12 mouse cellular contexts compared by ENCODE assay signal in genomic region chr1:90207279-90207678, GRCm38 (mm10). TPM values are rescaled to one million over a fixed set of nuclear protein-coding genes. Genes with fewer than 3 reads are reported as not detected.
A peak's percentile ranks its signal among the peaks of the same experiment; 100 is the strongest.
DNase-seq lines count a peak whose midpoint lies in the region; ATAC-seq and TF ChIP-seq lines count a peak whose summit lies in the region.
"Had no signal": no experiment of that assay in that cellular context is flagged by ENCODE, and none has a peak within 500 bp of the region (broad histone marks: within the 10 kb centered on the region; RNA-seq: fewer than 3 reads in every experiment).

No protein-coding gene starts in this region.

- no peak for TF ChIP-seq RAD21 in CH12.LX (IDR thresholded peaks at IDR 0.05; ENCODE audit: low read depth, low read length)

- peaks cover 13% of the 10 kb centered on the region for H3K27me3 ChIP-seq in heart, embryonic 10.5 days (ENCODE audit: insufficient read depth, poor library complexity, severe bottlenecking)
- no peaks in the 10 kb centered on the region for H3K27me3 ChIP-seq in CH12.LX (replicated peaks)
- H3K27me3 ChIP-seq in forebrain, postnatal 0 days (ENCODE audit: insufficient read depth, low read length): peaks cover 9% of the 10 kb centered on the region; the same call in 1 of the 2 replicates
- H3K27me3 ChIP-seq in liver, embryonic 13.5 days: peaks cover 59% of the 10 kb centered on the region

- TF ChIP-seq POLR2A in CH12.LX (IDR thresholded peaks at IDR 0.05; ENCODE audit: low read depth, low read length): no peak

- no peak for TF ChIP-seq EP300 in CH12.LX (IDR thresholded peaks at IDR 0.05; ENCODE audit: low read length)

- dilution Hi-C loops in CH12.LX (cut with MboI; ENCODE audit: extremely low pct_ligation_motif_present, extremely low pct_unique_long_range_greater_than_20kb, low sequenced_read_pairs): no loop called here

- in situ Hi-C loops in CH12.LX (cut with MboI; ENCODE audit: low pct_ligation_motif_present, low pct_unique_long_range_greater_than_20kb, low sequenced_read_pairs): loop anchor here (10.0 kb wide), 1 partner anchor 388 kb away; no protein-coding TSS in a partner anchor

- intact Hi-C loops in heart, postnatal 25 days (cut with DNase I): loop anchor here (5.0 kb wide), 2 partner anchors 80 to 285 kb away; no protein-coding TSS in a partner anchor

- H3K27ac ChIP-seq in heart, embryonic 10.5 days: peak overlapping the region; percentile 85; the same call in 1 of the 2 replicates
- no peak overlapping the region for H3K27ac ChIP-seq in CH12.LX (ENCODE audit: insufficient read depth, low read depth)
- H3K27ac ChIP-seq in forebrain, postnatal 0 days (ENCODE audit: low read depth, low read length): no peak overlapping the region
- H3K27ac ChIP-seq in liver, embryonic 13.5 days: no peak overlapping the region

- WGBS in heart, embryonic 10.5 days: 34% methylated on average over 6 of the region's 6 CpGs
- WGBS in forebrain, postnatal 0 days: 58% methylated on average over 6 of the region's 6 CpGs
- WGBS in liver, embryonic 13.5 days (ENCODE audit: insufficient replicate concordance): 53% methylated on average over 6 of the region's 6 CpGs

- TF ChIP-seq CTCF in CH12.LX (conservative IDR thresholded peaks at IDR 0.05 in 1 of 2, IDR thresholded peaks at IDR 0.05 in 1 of 2; ENCODE audit: low read depth in 2 of 2, low read length in 2 of 2): no peak
- no peak for TF ChIP-seq CTCF in forebrain, postnatal 0 days (IDR thresholded peaks at IDR 0.05; ENCODE audit: low read depth)

- no peaks in the 10 kb centered on the region for H3K9me3 ChIP-seq in heart, embryonic 10.5 days
- H3K9me3 ChIP-seq in CH12.LX (replicated peaks; ENCODE audit: low read length): no peaks in the 10 kb centered on the region
- no peaks in the 10 kb centered on the region for H3K9me3 ChIP-seq in forebrain, postnatal 0 days (ENCODE audit: low read length)
- no peaks in the 10 kb centered on the region for H3K9me3 ChIP-seq in liver, embryonic 13.5 days (replicated peaks)

- H3K36me3 ChIP-seq in heart, embryonic 10.5 days: peaks cover 5% of the 10 kb centered on the region; the same call in 1 of the 2 replicates
- H3K36me3 ChIP-seq in CH12.LX (replicated peaks in 1 of 2; ENCODE audit: control insufficient read depth in 1 of 2, insufficient read depth in 1 of 2, low read length in 1 of 2): peaks cover 3 to 53% of the 10 kb centered on the region in 2 experiments
- H3K36me3 ChIP-seq in forebrain, postnatal 0 days (ENCODE audit: insufficient read depth): no peaks in the 10 kb centered on the region
- no peaks in the 10 kb centered on the region for H3K36me3 ChIP-seq in liver, embryonic 13.5 days

- H3K79me2 ChIP-seq in CH12.LX (replicated peaks; ENCODE audit: control insufficient read depth, extremely low read depth, insufficient read depth, poor library complexity, severe bottlenecking): peaks cover 57% of the 10 kb centered on the region

- H3K4me2 ChIP-seq in CH12.LX (ENCODE audit: insufficient read depth, low read depth, poor library complexity, severe bottlenecking): peak overlapping the region; percentile 82
- H3K4me2 ChIP-seq in forebrain, postnatal 0 days (ENCODE audit: low read depth): peak overlapping the region; percentile 47
- peak overlapping the region; percentile 35 for H3K4me2 ChIP-seq in liver, embryonic 13.5 days

- no peak for DNase-seq in heart, embryonic 10.5 days (ENCODE audit: low spot score)
- no peak for DNase-seq in heart, postnatal 25 days (ENCODE audit: low spot score)
- no peak for DNase-seq in CH12.LX (ENCODE audit: extremely low read depth)
- no peak for DNase-seq in forebrain, postnatal 0 days
- DNase-seq in liver, embryonic 13.5 days: no peak
- DNase-seq in right cerebral cortex, postnatal 25 days: no peak
- DNase-seq in layer of hippocampus, postnatal 36 days: no peak
- no peak for DNase-seq in gastrocnemius, postnatal 4 days (ENCODE audit: low spot score in 2 of 2)
- DNase-seq: cerebellum, postnatal 36 days had no signal

- peaks cover 64% of the 10 kb centered on the region for H3K4me1 ChIP-seq in heart, embryonic 10.5 days
- H3K4me1 ChIP-seq in CH12.LX (ENCODE audit: control insufficient read depth in 1 of 2, insufficient read depth in 2 of 2): peaks cover 36 to 67% of the 10 kb centered on the region in 2 experiments
- peaks cover 13% of the 10 kb centered on the region for H3K4me1 ChIP-seq in forebrain, postnatal 0 days (ENCODE audit: insufficient read depth)
- H3K4me1 ChIP-seq in liver, embryonic 13.5 days (replicated peaks): peaks cover 9% of the 10 kb centered on the region; the same call in 1 of the 2 replicates

- no peak overlapping the region for H3K9ac ChIP-seq in CH12.LX (ENCODE audit: insufficient read depth, low read depth)
- H3K9ac ChIP-seq in forebrain, postnatal 0 days: peak overlapping the region; percentile 18; the same call in 1 of the 2 replicates
- no peak overlapping the region for H3K9ac ChIP-seq in liver, embryonic 13.5 days

- ATAC-seq in forebrain, postnatal 0 days: no peak
- no peak for ATAC-seq in liver, embryonic 13.5 days (ENCODE audit: low read depth)
- ATAC-seq: activated CD4-positive, CD25-positive, alpha-beta regulatory T cell, adult 4 months had no signal

- H3K4me3 ChIP-seq in heart, embryonic 10.5 days: peak overlapping the region; percentile 67
- H3K4me3 ChIP-seq in CH12.LX (replicated peaks in 1 of 3; ENCODE audit: low read depth in 2 of 3, low read length in 2 of 3, poor library complexity in 1 of 3): peak overlapping the region in 2 of 3 experiments; percentile 75 to 82
- H3K4me3 ChIP-seq in forebrain, postnatal 0 days (ENCODE audit: low read depth, low read length): peak overlapping the region; percentile 42; the same call in 1 of the 2 replicates
- no peak overlapping the region for H3K4me3 ChIP-seq in liver, embryonic 13.5 days (replicated peaks)

TF ChIP-seq in CH12.LX, 34 proteins besides CTCF, POLR2A, EP300 and RAD21:
- TF ChIP-seq MAX (IDR thresholded peaks at IDR 0.05; ENCODE audit: low read length) (no peak), IRF4 (IDR thresholded peaks at IDR 0.05; ENCODE audit: low read depth, low read length) (no peak), ZNF384 (IDR thresholded peaks at IDR 0.05; ENCODE audit: low read depth, low read length) (no peak), SIN3A (IDR thresholded peaks at IDR 0.05; ENCODE audit: low read length) (no peak), JUND (conservative IDR thresholded peaks at IDR 0.05; ENCODE audit: low read depth, low read length) (no peak), NRF1 (IDR thresholded peaks at IDR 0.05; ENCODE audit: low read depth, low read length) (no peak), ZC3H11A (IDR thresholded peaks at IDR 0.05; ENCODE audit: low read depth, low read length) (no peak)

RNA-seq across cellular contexts. Expression of gene Ackr3, which starts 3.5 kb away (rescaled TPM):
- polyA plus RNA-seq in heart, embryonic 10.5 days (2016; fragmentation: Nextera tagmentation; extraction: Ambion mirVana): 24.7 and 25.5 TPM in 2 replicates
- 10 to 100 TPM; 64.4 to 75.8 TPM for total RNA-seq in heart, postnatal 25 days (2021)
- total RNA-seq in CH12.LX (2012; rRNA removed) (10.1 and 13.1 TPM in 2 replicates), CH12.LX (2014; rRNA removed) (18.0 and 23.1 TPM in 2 replicates)
- 25.6 and 34.4 TPM in 2 replicates for polyA plus RNA-seq in CH12.LX (2012; ENCODE audit: insufficient read length, low read depth)
- 7.3 and 10.0 TPM in 2 replicates for total RNA-seq in forebrain, postnatal 0 days (2014; rRNA removed)
- polyA plus RNA-seq in forebrain, postnatal 0 days (2015; fragmentation: Nextera tagmentation; extraction: Ambion mirVana): 10.2 and 11.9 TPM in 2 replicates
- polyA plus RNA-seq in liver, embryonic 13.5 days (2015; fragmentation: Nextera tagmentation; extraction: Ambion mirVana): 2.8 and 3.5 TPM in 2 replicates
- total RNA-seq in layer of hippocampus, postnatal 36 days (2021): 10 to 100 TPM; 16.3 to 17.0 TPM
- 10 to 100 TPM; 12.7 to 18.9 TPM for total RNA-seq in gastrocnemius, postnatal 4 days (2021)

RNA-seq across cellular contexts. Expression of gene Iqca, which starts 54.1 kb away (rescaled TPM):
- 0.11 and 0.16 TPM in 2 replicates for polyA plus RNA-seq in heart, embryonic 10.5 days (2016; fragmentation: Nextera tagmentation; extraction: Ambion mirVana)
- total RNA-seq in heart, postnatal 25 days (2021): not detected
- total RNA-seq in CH12.LX (2012; rRNA removed) (not detected in 2 replicates), CH12.LX (2014; rRNA removed) (0.19 TPM in 1 of 2 replicates, not detected in the other)
- 1.0 TPM in 1 of 2 replicates, not detected in the other for polyA plus RNA-seq in CH12.LX (2012; ENCODE audit: insufficient read length, low read depth)
- total RNA-seq in forebrain, postnatal 0 days (2014; rRNA removed): 0.52 and 0.92 TPM in 2 replicates
- 0.60 and 1.5 TPM in 2 replicates for polyA plus RNA-seq in forebrain, postnatal 0 days (2015; fragmentation: Nextera tagmentation; extraction: Ambion mirVana)
- 0.19 TPM in 1 of 2 replicates, not detected in the other for polyA plus RNA-seq in liver, embryonic 13.5 days (2015; fragmentation: Nextera tagmentation; extraction: Ambion mirVana)
- total RNA-seq in layer of hippocampus, postnatal 36 days (2021): 1 to 10 TPM in 1 of 2 experiments, under 1 TPM in 1; 0.63 to 1.3 TPM
- not detected for total RNA-seq in gastrocnemius, postnatal 4 days (2021)
- total RNA-seq: liver, adult 2 months had no signal
- polyA plus RNA-seq: activated CD4-positive, CD25-positive, alpha-beta regulatory T cell, adult 4 months; liver, adult 2 months; urinary bladder, adult 2 months had no signal
